Mouse (Mus musculus): ENCODE results near the gene Wfikkn2.
A peak's percentile ranks its signal among the peaks of the same experiment; 100 is the strongest.

The Wfikkn2 gene

DNA sequence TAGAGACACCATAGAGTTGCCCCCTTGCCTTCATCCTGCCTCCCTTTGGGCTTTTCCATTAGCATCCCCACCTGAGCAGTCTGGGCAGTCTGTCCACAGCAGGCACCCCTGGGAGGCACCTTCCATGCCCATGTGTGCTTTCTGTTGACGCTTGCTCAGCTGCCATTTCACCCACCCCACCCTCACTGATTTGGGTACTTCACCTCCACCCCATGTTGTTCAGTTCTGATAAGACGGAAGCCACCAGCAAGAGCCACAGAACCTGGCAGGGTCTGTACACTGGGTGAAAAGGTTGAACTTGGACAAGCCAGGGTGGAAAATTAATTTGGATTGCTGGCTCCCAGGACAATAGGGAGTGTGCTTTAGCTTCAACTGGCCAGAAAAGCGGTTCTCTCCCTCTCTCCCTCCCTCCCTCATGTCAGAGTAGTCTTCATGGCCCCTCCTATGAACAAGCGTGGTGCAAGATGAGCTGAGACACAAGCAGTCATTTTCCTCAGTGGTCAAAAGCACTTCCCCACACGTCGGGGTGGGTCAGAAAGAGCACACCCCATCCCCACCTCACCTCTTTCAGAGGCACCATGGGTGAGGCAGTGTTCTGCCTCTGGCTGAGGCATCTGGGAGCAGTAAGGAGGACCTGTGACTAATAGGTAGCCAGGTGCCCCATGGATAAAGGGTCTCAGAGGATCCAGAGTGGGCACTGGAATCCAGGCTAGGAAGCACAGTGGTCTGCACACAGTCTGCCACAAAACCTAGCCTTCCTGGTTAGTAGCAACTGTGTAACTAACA is 16.0 kb upstream of the Wfikkn2 start:
- no peak for DNase-seq

DNA sequence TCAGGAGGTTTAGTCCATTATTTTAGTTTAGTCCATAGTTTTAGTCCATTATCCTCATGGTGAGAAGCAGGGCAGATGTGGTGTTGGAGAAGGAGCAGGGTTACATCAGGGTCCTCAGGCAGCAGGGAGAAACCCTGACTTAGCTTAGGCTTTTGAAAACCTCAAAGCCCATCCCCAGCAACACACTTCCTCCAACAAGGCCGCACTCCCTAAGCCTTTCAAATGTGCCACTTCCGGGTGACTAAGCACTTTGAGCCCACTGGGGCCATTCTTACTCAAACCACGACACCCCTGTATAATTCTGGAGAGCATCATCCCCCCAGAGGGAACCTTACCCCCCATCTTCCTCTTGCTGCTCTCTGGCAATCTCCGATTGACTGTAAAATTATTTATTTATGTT is 14.0 kb upstream of the Wfikkn2 start:
- DNase-seq = no peak

- DNase-seq = no peak
Measured at GRCm38 (mm10) chr11:94257987-94258386, 12.2 kb upstream of the Wfikkn2 start.

DNA sequence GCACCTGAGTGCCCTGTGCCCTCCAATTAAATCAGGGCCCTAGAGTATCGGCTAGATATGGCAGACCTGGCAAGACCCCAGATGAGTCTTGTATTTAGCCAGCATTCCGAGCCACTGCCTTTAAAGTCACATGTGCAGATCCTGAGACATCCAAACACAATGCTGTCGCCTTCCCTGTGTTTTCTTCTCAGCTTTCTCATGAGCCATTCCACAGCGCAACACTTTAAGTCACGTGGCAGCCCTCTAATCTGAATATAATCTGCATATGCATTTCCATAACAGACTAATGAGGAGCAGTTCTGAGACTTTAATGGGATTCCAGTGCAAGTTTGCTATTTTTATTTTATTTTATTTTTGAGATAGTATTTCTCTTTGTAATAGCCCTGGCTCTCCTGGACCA is 9.9 kb upstream of the Wfikkn2 start:
- no peak for DNase-seq

DNA sequence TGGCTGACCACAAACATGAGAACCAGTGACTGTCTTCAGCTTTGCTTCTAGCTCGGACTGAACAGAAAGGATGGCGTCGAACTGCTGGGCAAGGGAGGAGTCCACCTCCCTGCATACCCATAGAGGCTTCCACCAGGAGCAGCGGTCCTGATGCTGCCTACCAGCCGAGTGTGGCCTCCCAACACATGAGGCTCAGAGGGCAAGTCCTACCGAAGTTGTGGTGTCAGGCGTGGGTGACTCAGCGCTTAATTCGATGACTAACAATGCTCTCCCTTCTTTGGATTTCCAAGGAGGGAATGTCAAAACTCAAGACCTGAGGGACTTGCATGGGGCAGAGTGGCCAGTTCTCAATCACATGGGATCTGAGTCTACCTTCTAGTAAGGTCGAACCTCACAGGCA is 7.9 kb upstream of the Wfikkn2 start:
- no peak for DNase-seq

DNA sequence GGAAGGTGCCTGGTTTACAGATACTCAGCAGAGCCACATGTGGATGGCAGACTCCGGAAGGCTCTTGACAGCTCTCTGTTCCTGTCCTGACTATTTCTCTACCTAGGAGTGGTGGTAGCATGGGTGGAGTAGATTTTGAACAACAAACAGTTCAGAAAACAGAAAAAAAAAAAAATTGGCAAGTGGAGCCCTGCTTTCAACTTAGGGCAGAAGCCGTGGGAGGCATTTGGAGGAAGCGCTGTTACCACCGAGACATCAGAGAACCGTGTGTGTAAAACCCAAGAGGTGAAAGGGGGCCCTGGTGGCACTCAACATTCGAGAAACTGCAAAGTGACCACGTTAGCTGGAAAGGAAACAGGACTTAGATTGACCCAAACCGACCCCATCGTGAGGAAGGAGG is 7.4 kb upstream of the Wfikkn2 start:
- DNase-seq = no peak

- no peak for DNase-seq
Measured at GRCm38 (mm10) chr11:94246789-94247061, 920 bp upstream of the Wfikkn2 start.

GRCm38 (mm10) chr11:94244385-94244784 is 1.4 kb downstream of the Wfikkn2 start:
- DNase-seq = no peak

DNA sequence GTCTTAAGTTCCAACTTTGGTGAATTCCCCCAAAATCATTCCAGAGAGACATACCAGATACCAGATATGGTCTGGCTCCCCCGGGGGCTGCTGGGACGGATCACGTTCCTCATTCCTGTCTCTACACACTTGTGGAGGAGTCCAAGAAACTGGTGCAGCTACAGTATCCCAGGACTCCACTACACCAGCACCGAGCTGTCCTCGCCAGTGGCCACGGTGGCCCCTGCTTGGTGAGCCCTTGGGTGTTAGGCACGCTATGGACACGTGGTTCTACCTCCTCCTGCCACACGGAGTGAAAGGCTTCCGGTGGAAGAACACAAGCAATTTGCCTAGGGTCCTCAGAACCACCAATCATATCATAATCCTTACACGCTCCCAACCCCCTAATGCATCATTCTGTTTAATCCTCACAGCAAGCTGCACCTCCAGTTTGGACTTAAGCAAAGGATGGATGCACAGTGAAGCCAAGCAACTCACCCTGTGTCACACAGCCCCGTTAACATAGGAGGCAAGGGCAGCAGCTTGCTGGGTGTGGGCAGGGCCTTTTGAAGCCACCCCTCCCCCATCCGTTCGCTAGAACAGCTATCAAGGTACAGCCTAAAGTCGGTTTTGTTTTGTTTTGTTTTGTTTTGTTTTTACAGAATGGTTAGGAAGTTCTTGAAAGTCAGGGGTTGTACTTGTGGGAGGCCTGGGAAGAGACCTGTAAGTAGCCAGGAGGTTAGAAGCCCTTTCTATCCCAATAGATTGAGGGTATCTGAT is 2.2 kb downstream of the Wfikkn2 start:
- DNase-seq = peak in 1 of 2 experiments; percentile 10

DNA sequence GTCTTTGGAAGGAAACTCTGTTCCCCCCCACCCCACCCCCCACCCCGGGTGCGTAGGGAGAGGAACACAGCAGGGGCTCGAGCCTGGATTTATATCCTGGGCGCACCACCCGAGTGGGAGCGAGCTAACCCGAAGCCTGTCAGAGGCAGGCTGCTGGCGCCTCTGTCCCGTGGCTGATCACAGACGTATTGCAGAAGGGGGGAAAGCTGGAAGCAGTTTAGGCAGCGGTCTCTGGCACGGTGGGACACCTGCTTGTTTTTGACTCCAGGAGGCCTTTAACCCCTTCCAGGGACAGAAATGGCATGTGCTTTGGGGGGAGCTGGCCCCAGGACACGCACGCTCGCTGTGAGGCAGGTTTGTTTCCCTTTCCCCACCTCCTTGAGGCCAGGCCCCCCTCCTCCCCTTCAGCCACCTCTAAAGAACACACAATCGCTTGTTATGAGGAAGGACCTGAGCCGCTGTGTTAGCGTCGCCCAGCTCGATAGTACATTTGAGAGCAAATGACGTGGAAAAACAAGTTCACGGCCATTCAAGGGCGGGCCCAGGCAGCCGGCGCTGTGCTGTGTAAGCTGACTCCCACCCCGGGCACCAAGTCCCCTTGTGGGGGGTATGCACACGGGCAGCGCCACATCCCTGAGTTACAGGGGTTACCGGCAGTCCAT is 2.9 kb downstream of the Wfikkn2 start:
- DNase-seq = no peak

DNA sequence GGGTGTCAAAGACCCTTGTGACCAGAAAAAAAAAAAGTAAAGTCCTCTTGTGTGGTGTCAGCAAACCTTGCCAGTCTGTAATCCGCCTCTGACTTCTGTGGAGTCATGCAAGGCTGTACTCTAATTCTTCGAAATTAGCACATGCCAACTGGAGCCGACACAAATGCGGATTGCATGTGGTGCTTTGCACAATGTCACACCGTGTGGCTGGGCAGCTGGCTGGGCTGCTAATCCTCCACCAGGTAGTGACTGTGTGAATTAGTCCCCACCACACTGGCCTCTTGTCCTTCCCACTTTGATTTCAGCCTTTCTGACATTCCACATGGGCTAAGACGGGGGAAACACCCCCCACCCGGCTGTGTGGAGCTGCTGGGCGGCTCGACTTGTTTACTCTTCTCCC is 6.1 kb downstream of the Wfikkn2 start:
- DNase-seq = peak in 1 of 2 experiments; percentile 18

DNA sequence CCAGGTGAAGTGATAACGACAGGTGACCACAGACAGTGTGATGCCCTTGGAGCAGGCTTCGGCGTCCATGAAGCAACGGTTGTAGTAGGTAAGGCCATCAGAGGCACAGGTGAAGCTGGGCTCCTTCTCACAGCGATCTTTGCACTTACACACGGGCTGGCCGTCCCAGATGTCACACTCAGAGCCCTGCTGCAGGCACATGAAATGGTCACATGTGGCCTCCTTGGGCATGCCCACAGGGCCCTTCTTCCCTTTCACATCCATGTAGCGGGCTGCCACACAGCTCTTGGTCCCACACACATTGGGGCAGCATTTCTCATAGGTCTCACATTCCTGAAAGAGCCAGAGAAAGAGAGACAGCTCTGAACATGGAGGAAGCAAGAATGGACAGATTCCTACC is 7.0 kb downstream of the Wfikkn2 start:
- no peak for DNase-seq

DNA sequence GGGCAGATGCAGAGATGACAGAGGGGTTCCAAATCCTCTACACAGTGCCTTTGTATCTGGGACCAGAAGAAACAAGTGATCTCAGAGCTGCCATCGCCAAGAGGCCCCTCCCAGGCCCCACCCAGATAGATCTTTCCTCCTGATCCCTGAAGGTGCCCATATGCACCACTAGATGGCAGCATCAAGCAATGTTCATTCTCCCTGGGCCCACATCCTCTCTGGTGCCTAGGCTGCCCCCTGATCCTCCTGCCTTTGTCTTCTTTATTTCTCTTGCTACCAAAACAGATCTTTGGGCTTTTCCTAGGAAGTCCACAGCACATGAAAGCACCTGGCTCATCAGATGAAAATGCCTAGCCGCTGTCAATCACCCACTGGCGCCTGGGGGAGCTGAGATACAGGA is 9.7 kb downstream of the Wfikkn2 start:
- peak; percentile 78 to 84 for DNase-seq

DNA sequence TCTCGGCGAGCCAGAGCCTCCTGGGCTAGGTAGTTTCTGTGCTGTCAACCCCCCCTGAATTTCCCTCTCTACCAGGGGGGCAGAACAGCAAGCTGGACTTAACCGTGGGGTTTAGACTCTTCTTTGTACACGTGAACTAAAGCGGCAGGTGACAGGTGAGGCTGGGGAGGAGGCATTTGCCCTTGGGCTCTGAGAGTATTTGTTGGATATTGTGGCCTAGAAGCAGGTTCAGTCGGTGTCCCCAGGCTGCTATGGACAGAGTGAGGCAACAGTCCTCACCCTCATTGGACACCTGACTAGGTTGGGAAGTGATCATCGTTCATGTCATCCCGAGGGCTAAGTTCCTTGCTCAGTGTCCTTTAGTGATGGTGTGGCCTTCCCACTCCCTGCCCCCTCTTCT is 10.9 kb downstream of the Wfikkn2 start:
- no peak for DNase-seq

- DNase-seq = no peak
Measured at GRCm38 (mm10) chr11:94234380-94234779, 11.4 kb downstream of the Wfikkn2 start.

GRCm38 (mm10) chr11:94233405-94233804 is 12.4 kb downstream of the Wfikkn2 start:
- DNase-seq = peak in 1 of 2 experiments; percentile 9

DNA sequence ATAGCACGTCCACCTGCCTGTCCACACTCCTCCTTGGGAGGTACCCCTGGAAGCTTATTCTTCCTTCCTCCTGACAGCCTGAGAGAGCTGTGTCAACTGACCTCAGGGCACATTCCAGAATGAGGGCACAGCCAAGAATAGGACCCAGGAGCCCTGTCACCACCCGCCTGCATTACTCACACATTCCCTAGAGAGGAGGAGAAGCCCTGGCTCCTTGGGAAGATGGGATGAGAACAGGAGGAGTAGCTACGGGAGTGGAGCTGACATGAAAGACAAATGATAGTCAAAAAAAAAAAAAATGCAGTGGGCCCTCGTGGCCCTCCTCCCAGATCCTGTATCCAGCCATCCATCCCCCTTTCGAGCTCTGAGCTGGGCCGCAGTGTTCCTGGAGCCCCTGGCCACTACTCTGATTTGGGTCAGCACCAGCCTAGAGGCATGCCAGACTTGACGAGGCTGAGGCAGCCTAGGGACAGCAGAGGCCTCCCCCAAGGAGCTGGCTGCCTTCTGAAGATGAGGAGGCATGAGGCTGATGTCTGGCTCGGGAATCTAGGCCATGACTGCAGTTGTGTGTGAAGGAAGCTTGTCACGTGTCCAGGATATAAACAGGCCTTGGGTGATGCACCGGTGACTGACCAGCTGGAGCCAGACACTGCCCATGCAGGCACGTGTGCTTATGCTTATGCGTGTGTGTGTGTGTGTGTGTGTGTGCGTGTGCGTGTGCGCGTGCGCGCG is 13.8 kb downstream of the Wfikkn2 start:
- DNase-seq = peak; percentile 45 to 46

GRCm38 (mm10) chr11:94230244-94230643 is 15.6 kb downstream of the Wfikkn2 start:
- DNase-seq = no peak

- peak; percentile 81 to 86 for DNase-seq
Measured at GRCm38 (mm10) chr11:94229207-94229960, 16.4 kb downstream of the Wfikkn2 start.

GRCm38 (mm10) chr11:94228416-94228815 is 17.4 kb downstream of the Wfikkn2 start:
- DNase-seq = peak; percentile 51 to 69

DNA sequence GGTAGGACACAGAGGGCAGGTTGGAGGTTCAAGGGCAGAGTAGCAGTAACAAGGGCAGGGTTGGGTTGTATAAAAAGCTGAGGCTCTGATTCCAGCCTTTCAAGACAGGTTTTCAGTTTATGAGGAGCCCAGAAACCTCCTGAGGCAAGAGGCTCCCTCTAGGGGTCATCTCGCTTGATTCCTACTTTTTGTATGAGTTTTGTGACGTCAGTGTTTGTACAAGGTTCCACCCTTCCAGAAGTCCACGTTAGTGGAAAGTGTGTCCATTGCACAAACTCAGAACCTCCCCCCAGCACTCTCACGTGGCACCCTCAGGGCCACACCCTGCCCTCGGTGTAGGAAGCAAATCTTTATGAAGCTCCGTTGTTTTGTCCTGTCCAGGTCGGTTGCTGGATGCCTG is 19.8 kb downstream of the Wfikkn2 start:
- DNase-seq = peak; percentile 43 to 62

- no peak for DNase-seq
Measured at GRCm38 (mm10) chr11:94223531-94223930, 22.3 kb downstream of the Wfikkn2 start.
